Mouse (Mus musculus) kidney, postnatal 14 days (tissue): Measurements from ENCODE around the gene Klhl11.
A peak's percentile ranks its signal among the peaks of the same experiment; 100 is the strongest.

Experiments
- DNase-seq: peaks from one replicate; pipeline ENCODE4 v3.0.0; 2022; ENCODE audit warnings: mixed read lengths

Gene Klhl11

GRCm38 (mm10) chr11:100465833-100466232, 6.7 kb downstream of the Klhl11 start:
- DNase-seq: no peak

GRCm38 (mm10) chr11:100465229-100465792, 7.2 kb downstream of the Klhl11 start:
- no peak for DNase-seq

- no peak for DNase-seq
These were observed 9.8 kb downstream of the Klhl11 start for GRCm38 (mm10) chr11:100462699-100463098.

DNA sequence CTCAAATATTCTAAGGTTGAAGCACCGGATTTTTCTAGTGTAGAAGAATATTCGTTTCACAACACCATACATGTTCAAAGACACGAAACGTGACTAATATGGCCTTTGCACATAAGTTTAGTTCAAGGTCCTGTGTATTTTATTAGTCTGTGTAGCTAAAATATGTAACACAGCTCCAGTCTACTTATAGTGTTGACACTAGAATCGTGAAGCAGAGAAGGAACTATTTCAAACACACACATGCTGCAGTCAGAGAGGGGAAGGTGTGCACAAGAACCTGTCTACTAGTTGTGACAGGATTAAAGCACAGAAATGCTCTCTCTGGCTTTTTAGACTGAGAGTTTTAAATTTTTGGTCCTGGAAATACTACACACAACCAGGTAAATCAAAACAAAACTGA, 14.8 kb downstream of the Klhl11 start:
- no peak for DNase-seq

DNA sequence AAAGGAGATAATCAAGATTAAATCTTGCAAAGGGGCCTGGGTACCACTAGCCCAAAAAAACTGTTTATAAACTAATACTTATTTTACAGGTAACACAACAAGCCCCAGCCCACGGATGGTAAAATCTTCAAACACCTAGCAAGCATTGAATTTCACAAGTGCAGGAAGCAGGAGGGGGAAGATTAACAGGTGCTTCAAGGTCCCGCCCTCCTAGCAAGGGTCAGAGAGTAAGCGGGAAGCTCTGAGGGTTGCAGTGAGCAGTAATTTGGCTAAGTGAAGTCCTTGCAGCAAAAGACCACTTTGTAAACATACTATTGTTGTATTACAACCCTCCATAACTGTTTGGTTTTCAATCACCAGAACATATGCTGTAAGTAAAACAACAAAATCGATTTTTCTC, 15.3 kb downstream of the Klhl11 start:
- DNase-seq: no peak

- DNase-seq: peak; percentile 45
These were observed 29.9 kb downstream of the Klhl11 start for GRCm38 (mm10) chr11:100442625-100443024.

DNA sequence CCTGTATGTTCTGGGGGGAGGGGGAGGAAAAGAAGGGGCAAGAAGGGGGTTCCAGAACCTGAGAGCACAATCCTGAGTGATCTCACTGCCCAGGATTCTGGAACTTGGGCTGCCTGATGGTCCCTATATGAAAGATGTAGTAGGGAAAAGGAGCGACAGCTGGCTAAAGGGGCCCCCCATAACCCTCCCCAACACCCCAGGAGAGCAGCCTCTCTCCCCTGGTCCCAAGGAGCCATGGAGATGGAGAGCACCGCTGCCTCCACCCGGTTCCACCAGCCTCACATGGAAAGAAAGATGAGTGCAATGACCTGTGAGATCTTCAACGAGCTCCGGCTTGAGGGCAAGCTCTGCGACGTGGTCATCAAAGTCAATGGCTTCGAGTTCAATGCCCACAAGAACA, 30.7 kb downstream of the Klhl11 start, which contains the start of the genes Nt5c3b and Klhl10:
Gene Nt5c3b, minus strand, starts transcription at position 12 of the 400 bp plus-strand sequence.
Gene Klhl10, plus strand, starts transcription at position 121 of the 400 bp plus-strand sequence.
- DNase-seq: no peak

DNA sequence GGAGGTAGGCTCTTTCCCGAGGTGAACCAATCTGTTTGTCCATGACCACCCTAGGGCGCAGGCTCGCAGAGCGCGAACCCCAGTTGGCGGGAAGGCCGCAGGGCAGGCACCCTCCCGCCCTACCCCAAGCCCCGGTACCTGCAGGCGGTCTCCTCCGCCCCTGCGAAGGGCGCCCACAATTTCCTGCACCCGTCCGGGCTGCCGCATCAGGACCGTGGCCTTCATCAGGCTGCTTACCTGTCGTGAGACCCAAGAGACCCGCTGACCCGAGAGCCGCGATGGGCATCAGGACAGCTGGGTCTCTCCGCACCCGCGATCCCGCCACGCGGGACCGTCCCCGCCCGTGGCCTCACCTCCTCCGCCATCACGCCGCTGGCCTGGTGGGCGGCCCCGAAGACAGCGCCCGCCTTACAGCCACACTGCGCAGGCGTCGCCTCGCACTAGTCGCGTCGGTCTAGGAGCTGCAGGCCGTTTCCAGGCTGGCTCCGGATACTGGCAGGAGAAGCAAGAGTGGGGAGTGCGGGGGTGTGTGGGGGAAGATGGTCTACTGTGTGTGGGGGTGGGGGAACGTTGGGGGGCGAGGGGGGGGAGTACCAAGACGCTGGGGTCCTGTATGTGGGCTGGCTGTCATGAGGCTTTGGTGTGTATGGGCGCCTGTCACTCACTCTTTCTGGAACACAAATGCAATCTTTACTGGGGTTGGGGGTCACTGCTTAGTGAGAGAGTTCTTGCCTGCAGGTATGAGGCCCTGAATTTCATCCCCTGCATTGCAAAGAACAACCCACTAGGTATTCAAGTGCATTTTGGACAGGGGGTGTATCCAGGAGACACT, 31.6 kb downstream of the Klhl11 start:
- DNase-seq: peak; percentile 92

DNA sequence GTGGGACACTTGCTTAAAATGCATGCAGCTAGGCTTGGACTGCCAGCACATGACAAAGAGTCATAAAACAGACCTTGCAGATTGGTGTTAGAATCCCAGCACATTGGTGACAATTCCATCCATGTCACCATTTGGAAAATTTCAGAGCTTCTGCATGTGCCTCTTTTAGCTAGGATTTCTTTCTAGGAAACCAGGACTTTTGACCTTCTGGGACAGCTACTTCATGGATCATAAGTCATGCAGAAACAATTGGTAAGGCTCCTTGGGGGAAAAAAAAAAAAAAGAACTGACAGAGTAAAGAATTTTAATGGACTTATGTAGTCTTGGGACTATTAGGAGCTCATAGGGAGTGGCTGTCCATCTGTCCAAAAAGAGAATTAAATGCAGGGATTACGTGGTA, 34.6 kb downstream of the Klhl11 start:
- DNase-seq: no peak

GRCm38 (mm10) chr11:100435678-100436246, 36.8 kb downstream of the Klhl11 start:
- DNase-seq: no peak

DNA sequence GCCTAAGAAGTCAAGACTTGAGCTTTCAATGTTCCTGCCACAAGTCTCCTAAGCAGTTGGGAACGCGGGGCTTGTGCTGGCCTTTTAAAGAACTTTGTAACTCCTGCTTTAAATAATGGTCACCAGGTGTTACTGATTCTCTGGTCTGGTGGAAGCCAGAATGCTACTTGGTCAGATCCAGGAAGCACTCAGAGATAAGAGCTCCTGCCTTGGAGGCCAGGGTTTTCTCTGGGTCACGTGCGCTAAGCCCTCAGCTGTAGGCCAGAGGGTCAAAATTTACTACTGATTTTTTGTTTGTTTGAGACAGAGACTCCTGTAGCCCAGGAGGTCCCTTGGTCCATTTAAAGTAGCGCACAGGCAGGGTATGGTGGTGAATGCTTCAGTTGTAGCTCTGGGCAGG, 40.5 kb downstream of the Klhl11 start:
- no peak for DNase-seq

DNA sequence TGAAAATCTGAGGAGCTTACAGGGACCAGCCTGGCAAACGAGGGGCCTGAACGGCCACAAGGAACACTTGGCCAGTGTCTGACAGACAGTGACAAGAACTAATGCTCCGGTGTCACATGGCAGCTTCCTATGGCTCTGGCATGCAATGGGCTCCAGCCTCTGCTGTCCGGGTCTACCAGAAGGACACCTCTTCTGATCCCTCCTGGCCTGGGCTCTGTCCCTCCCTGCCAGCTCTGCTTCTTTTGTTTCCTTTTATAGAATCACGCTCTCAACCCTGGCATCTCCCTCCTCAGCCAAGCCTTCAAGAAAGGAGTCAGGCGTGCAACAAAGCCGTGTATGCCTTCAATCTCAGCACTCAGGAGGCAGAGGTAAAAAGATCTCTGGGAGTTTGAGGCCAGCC, 42.5 kb downstream of the Klhl11 start:
- DNase-seq: no peak

GRCm38 (mm10) chr11:100428612-100429199, 43.8 kb downstream of the Klhl11 start:
- no peak for DNase-seq

- no peak for DNase-seq
These were observed 45.7 kb downstream of the Klhl11 start for GRCm38 (mm10) chr11:100426820-100427219.

DNA sequence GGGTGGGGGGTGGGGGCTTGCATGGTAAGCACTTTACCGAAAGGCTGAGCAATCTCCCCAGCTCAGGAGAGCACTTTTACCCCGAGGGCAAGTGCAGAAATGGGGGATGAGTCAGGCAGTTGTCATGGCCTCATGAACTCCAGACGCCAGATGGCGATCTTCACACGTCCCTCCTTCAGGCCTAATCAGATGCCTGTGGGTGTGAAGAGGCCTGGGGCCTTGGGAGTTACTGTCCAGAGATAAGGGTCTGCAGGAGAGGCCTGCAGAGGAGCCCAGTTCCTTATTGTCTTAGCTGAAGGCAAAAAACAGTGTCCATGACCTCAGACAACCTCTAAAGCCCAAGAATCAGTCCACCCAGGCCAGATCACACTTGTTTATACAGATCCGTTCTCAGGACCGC, 46.7 kb downstream of the Klhl11 start:
- DNase-seq: peak; percentile 85

DNA sequence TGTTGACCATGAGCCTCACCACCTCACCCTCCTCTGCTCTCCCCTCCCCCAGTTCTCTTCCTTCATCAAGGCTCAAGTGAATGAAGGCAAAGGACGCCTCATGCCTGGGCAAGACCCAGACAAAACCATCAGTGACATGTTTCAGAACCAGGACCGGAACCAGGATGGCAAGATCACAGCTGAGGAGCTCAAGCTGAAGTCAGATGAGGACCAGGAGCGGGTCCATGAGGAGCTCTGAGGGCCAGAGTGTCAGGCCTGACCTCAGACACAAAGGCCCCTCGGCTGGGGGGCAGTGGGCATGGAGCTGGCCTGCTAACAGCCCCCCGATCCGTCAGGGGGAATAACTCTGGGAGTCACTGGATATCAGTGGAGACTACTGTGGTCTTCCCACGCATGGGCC, 48.7 kb downstream of the Klhl11 start:
- DNase-seq: no peak

DNA sequence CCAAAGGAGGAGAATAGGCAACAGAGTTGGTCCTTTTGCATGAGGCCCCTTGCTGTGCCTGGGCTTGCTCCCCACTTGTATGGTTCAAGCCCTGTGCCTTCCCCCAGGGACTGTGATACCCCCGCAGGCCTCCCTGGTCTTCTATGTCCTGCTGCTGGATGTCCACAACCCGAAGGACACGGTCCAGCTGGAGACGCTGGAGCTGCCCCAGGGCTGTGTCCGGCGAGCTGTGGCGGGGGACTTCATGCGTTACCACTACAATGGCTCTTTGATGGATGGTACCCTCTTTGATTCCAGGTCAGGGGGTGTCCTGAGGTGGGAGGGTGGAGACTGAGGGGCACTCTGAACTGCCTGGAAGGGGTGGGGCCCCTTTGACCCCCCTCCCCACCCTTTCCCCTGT, 51.0 kb downstream of the Klhl11 start:
- DNase-seq: no peak

DNA sequence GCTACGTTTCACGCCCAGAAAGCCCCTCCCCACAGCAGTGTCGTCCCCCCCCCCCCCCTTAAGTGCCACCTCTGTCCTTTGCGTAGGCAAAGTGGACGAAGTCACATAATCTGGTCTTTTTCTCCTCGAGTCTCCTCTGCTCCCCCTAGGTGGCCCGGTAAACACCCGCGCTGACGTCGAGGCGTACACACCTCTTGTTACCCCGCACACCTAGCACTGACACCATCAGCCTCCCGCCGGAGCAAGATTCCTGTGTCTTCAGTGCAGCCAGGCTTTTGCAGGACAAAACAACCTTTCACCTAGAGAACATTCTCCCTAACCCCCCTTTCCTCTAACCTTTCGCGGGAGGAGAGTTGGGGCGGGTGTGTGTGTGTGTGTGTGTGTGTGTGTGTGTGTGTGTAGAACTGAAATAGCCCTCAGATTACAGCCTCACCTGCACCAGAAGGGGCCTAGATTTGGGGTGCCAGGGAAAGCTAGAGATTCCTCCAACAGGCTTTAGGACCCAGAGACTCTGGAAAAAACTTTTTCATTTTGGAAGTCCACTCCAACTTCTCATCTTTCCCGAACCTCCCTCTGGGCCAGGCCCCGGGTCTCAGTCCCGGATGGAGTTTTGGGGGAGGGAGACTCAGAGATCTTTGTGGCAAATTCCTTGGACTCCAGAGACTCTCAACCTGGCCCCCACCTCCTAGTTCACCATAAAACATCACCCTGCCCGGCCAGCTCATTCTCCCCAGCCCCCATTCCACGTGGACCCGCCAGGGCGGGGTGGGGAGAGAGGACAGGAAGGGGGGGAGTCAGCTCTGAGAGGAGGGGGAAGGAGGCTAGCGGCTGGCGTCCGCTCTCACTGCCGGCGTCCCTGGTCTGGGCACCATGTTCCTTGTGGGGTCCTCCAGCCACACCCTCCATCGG, 57.4 kb downstream of the Klhl11 start, which contains the start of gene Fkbp10:
Gene Fkbp10, plus strand, starts transcription at position 784 of the 909 bp plus-strand sequence.
- peak; percentile 73 for DNase-seq

DNA sequence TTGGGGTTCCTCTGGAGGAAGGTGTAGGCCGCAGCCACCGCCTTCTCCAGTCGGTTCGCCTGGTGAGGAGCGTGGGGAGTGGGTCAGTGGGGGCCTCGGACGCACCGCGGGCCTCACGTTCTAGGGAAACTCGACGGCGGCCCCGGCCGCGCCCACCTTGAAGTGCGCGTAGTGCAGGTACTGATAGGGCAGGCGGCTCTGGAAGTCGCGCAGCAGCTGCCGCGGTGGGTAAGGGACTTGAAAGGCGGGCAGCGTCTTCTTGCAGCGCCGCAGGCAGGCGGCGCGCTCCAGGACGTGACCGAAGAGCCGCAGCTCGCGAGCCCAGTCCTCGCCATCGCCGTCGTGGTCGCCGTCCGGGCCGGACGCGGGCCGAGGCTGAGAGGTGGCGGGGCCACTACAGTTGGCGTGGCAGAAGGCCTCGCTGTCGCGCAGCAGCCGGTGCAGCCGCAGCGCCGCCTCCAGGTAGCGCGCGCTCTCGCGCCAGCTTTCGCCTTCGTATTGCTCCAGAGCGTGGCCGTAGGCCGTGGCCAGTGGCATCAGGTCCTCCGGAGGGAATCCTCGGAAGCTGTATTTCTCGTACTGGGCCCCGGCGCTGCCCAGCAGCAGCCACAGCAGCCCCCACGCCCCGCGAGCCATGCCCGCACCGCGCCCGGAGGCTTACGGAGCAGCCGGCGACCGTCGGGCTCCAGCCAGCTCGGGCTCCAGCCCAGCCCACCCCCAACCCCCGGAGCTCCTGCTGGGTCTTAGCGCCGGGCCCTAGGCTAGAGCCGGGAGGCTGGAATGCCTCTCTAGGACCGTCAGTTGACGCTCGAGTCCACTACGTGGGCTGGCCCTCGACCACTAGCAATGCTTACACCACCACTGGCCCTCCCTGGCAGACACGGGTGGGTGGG, 58.3 kb downstream of the Klhl11 start, which contains the start of gene P3h4:
Gene P3h4, minus strand, starts transcription at position 816 of the 893 bp plus-strand sequence.
- peak; percentile 91 for DNase-seq

- DNase-seq: no peak
These were observed 59.0 kb downstream of the Klhl11 start for GRCm38 (mm10) chr11:100413541-100413940.
